Mouse (Mus musculus) heart, embryonic 14.5 days (tissue): ENCODE data around the gene Actr6. TPM values are rescaled to one million over a fixed set of nuclear protein-coding genes. Genes with fewer than 3 reads are reported as not detected.
"Not testable (repeated sequence)": the region's sequence is repeated elsewhere in the genome, so short reads cannot be mapped to it uniquely, and the experiment has no call there.

Experiments used
- ATAC-seq: fragments of 200-750 bp; cut with Nextera tagmentation; 2 replicates; pipeline ENCODE4 v1.8.0; 2017; ENCODE audit warnings: low read depth, moderate TSS enrichment; ENCODE audit not compliant: insufficient number of reproducible peaks, insufficient read depth, low FRiP score
- H3K27ac ChIP-seq, 2 experiments: fragments of 200-500 bp in 1 of 2; fragments of 300-500 bp in 1 of 2; sonication (generic) in 1 of 2; replicated peaks in 1 of 2; 2 replicates each; pipeline ENCODE4 v1.5.1; 2012 to 2014; ENCODE audit warnings: low read depth in 2 of 2, low read length in 2 of 2, control low read depth in 1 of 2, mild to moderate bottlenecking in 1 of 2, mixed read lengths in 1 of 2; ENCODE audit not compliant: control insufficient read depth in 1 of 2, insufficient read depth in 1 of 2
- H3K27me3 ChIP-seq: fragments of 300-500 bp; sonication (generic); 2 replicates; pipeline ENCODE4 v1.6.1; 2014; ENCODE audit warnings: mild to moderate bottlenecking, low read length, control low read depth; ENCODE audit not compliant: control insufficient read depth, insufficient read depth
- H3K36me3 ChIP-seq: fragments of 300-500 bp; sonication (generic); 2 replicates; pipeline ENCODE4 v1.6.1; 2014; ENCODE audit warnings: mild to moderate bottlenecking, control low read depth, low read length, mixed read lengths; ENCODE audit not compliant: control insufficient read depth, insufficient read depth
- H3K4me1 ChIP-seq, 2 experiments: fragments of 200-500 bp in 1 of 2; fragments of 300-500 bp in 1 of 2; sonication (generic) in 1 of 2; 2 replicates each; pipeline ENCODE4 v1.6.1; 2012 to 2014; ENCODE audit warnings: low read length in 2 of 2, control low read depth in 1 of 2, mixed read lengths in 1 of 2; ENCODE audit not compliant: control insufficient read depth in 2 of 2, insufficient read depth in 2 of 2
- H3K4me2 ChIP-seq: fragments of 300-500 bp; sonication (generic); 2 replicates; pipeline ENCODE4 v1.6.1; 2014; ENCODE audit warnings: mild to moderate bottlenecking, low read length
- H3K4me3 ChIP-seq, 2 experiments: fragments of 200-500 bp in 1 of 2; fragments of 300-500 bp in 1 of 2; sonication (generic) in 1 of 2; 2 replicates each; pipeline ENCODE4 v1.5.1; 2012 to 2014; ENCODE audit warnings: low read length in 2 of 2, mild to moderate bottlenecking in 2 of 2, control low read depth in 1 of 2, low read depth in 1 of 2, moderate library complexity in 1 of 2; ENCODE audit not compliant: control insufficient read depth in 1 of 2, insufficient read depth in 1 of 2
- H3K9ac ChIP-seq: fragments of 300-500 bp; sonication (generic); 2 replicates; pipeline ENCODE4 v1.6.1; 2014; ENCODE audit warnings: mild to moderate bottlenecking, low read length
- H3K9me3 ChIP-seq: fragments of 300-500 bp; sonication (generic); 2 replicates; pipeline ENCODE4 v1.6.1; 2016; ENCODE audit warnings: low read length, control low read depth; ENCODE audit not compliant: control insufficient read depth
- WGBS: fragments of 180-500 bp; shearing (Covaris S2); extraction: QIAGEN DNeasy Blood & Tissue Kit; methylation state at CpG from one replicate; pipeline ENCODE4 v1.1.7; 2014; 5-methylcytosine and 5-hydroxymethylcytosine counted together
- polyA plus RNA-seq: library from polyadenylated mRNA; unstranded; fragments of >200 nt; fragmentation: Nextera tagmentation; extraction: Ambion mirVana; gene quantifications from 2 replicates; pipeline ENCODE4 v1.2.1, GENCODE M21; 2014

Gene Actr6
- polyA plus RNA-seq, 1 experiment from 2014 or later, result 27.7 TPM

DNA sequence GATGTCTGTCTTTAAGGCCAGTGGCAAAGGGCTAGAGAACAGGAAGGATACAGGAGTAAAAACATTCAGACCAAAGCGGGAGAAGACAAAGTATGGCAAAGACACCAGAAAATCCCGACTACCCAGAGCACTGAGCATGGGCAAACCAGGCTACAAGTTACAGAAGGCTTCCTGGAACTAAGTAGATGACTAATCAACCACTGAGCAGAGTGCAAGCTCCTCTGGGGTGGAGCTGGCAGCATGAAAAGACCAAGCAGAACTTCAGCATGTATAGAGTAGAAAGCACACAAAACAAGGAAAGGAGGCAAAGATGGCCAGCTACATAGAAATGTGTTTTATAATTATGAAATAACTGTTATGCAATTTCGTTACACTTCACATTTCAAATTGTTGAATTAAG lies 51.6 kb downstream of the Actr6 start:
- Histone ChIP-seq H3K4me1 (peaks cover 0 to 7% of the 10 kb centered on the region in 2 experiments; a peak in 2 of 4 replicates), H3K36me3 (peaks cover 13% of the 10 kb centered on the region), H3K4me3 (no peak overlapping the region), H3K4me2 (no peak overlapping the region), H3K9me3 (no peaks in the 10 kb centered on the region), H3K9ac (no peak overlapping the region), H3K27ac (no peak overlapping the region), H3K27me3 (no peaks in the 10 kb centered on the region)
- ATAC-seq, result no peak
- WGBS, result 83% methylated on average over 3 of the region's 3 CpGs

DNA sequence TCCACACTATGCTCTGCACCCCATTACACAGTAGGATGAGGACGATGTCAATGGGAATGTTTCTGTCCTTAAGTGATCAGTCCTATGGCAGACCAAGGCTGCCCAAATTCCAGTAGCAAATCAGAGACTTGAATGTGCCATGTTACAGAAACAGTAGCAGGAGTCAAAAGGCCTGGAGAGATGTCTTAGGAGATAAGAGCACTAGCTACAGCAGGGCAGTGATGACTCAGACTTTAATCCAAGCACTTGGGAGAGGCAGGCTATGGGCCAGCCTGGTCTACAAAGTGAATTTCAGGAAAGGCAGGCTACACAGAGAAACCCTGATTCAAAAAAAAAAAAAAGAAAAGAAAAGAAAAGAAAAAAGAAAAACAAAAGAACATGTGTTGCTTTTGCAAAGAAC lies 52.6 kb downstream of the Actr6 start:
- Histone ChIP-seq H3K27me3 (no peaks in the 10 kb centered on the region), H3K4me3 (no peak overlapping the region), H3K27ac (no peak overlapping the region), H3K4me2 (no peak overlapping the region), H3K9me3 (no peaks in the 10 kb centered on the region), H3K9ac (no peak overlapping the region), H3K4me1 (no peaks in the 10 kb centered on the region), H3K36me3 (peaks cover 18% of the 10 kb centered on the region)
- no peak for ATAC-seq
- WGBS, result 88% methylated on average over 1 of the region's 1 CpGs

DNA sequence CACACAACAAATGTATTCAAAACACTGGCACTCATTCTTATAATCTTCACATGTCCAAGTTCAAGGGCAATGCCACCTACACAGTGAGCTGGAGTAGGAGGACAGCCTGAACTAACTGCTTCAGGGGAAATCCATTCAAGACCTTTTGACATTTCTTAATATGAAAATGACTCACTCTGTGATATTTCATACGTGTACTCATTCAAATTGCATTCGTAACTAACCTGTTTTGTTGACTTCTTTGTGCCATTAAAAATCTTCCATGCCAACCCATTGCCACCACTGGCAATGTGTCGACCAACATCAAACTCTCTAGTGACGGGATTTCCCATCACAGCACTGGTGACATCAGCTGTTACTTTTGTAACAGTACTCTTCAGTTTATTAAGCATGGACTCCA lies 54.0 kb downstream of the Actr6 start:
- 87% methylated on average over 4 of the region's 4 CpGs for WGBS
- no peak overlapping the region for H3K9ac ChIP-seq
- H3K27ac ChIP-seq, result no peak overlapping the region
- H3K9me3 ChIP-seq, result no peaks in the 10 kb centered on the region
- no peaks in the 10 kb centered on the region for H3K4me1 ChIP-seq
- H3K36me3 ChIP-seq, result peaks cover 18% of the 10 kb centered on the region
- no peak overlapping the region for H3K4me2 ChIP-seq
- H3K27me3 ChIP-seq, result no peaks in the 10 kb centered on the region
- no peak for ATAC-seq
- no peak overlapping the region for H3K4me3 ChIP-seq

DNA sequence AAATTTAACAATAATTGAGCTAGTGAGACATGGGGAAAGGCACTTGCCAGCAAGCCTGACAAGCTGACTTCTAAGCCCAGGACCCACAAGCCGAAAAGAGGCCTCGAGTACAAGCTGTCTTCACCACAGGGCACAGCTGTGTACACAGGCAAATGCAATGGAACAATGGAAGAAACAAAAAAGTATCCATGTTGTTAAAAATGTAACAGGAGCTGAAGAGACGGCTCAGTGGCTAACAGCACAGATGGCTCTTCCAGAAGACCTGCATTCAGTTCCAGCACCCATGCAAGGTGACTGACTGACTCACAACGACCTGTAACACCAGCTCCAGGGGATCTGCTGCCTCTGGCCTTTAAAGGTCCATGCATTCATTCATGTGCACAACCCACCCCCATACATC lies 55.5 kb downstream of the Actr6 start:
- ATAC-seq, result no peak
- Histone ChIP-seq H3K27me3 (no peaks in the 10 kb centered on the region), H3K4me1 (no peaks in the 10 kb centered on the region)

DNA sequence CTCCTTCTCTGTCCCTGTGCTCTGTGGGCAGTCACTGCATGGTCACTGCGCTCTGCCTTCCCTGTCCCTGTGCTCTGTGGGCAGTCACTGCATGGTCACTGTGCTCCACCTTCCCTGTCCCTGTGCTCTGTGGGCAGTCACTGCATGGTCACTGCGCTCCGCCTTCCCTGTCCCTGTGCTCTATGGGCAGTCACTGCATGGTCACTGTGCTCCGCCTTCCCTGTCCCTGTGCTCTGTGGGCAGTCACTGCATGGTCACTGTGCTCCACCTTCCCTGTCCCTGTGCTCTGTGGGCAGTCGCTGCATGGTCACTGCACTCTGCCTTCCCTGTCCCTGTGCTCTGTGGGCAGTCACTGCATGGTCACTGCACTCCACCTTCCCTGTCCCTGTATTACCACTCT lies 61.7 kb downstream of the Actr6 start:
- not testable (repeated sequence) for H3K9ac ChIP-seq, H3K4me1 ChIP-seq, H3K4me3 ChIP-seq, H3K27ac ChIP-seq, ATAC-seq, H3K27me3 ChIP-seq, H3K4me2 ChIP-seq, H3K9me3 ChIP-seq
- 96% methylated on average over 5 of the region's 5 CpGs for WGBS
- peaks cover 12% of the 10 kb centered on the region for H3K36me3 ChIP-seq

More for the DNA sequence above, 55.5 kb downstream of the Actr6 start:
- no peak overlapping the region for H3K4me3 ChIP-seq
- peaks cover 18% of the 10 kb centered on the region for H3K36me3 ChIP-seq
- H3K27ac ChIP-seq, result no peak overlapping the region
- WGBS, result 74% methylated on average over 4 of the region's 4 CpGs
- H3K4me2 ChIP-seq, result no peak overlapping the region
- no peaks in the 10 kb centered on the region for H3K9me3 ChIP-seq
- H3K9ac ChIP-seq, result no peak overlapping the region

DNA sequence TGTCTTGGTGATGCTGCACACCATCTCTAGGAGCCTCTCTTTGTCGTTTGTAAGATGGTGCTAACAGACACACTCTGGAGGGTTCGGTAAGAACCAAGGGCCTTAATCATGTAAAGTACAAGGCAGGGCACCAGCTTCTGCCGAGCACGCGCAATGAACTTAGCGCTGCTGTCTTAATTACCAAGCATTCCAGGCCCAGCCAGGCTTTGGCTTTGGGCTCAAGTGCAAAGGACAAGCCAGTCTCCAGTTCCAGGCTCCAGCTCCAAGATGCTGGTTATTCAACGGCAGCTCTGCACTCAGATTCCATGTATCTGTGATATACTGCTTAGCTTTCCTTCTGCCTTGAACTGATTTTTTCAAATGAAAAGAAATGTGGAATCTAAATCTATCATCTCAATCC lies 64.5 kb downstream of the Actr6 start:
- no peak for ATAC-seq
- H3K27ac ChIP-seq, result no peak overlapping the region
- no peak overlapping the region for H3K4me2 ChIP-seq
- WGBS, result 80% methylated on average over 7 of the region's 7 CpGs
- H3K9me3 ChIP-seq, result no peaks in the 10 kb centered on the region
- peaks cover 17% of the 10 kb centered on the region for H3K36me3 ChIP-seq
- H3K27me3 ChIP-seq, result no peaks in the 10 kb centered on the region
- no peaks in the 10 kb centered on the region for H3K4me1 ChIP-seq
- H3K9ac ChIP-seq, result no peak overlapping the region
- no peak overlapping the region for H3K4me3 ChIP-seq

DNA sequence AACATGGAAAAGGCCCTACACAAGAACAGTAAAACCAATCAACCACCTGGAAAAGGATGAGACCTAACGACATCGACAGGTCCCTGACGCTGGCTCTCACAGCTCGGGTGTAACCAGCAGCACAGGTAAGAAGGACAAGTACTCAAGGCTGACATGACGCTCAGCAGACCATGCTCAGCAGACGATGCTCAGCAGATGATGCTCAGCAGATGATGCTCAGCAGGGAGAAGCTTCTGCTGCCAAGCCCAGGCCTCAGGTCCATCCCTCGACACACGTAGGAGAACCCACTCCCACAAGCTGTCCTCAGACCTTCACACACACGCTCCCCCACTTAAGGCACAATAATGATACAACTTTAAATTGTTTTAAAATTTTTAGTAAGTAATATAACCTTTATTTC lies 66.4 kb downstream of the Actr6 start:
- H3K9me3 ChIP-seq, result no peaks in the 10 kb centered on the region
- H3K9ac ChIP-seq, result no peak overlapping the region
- no peak for ATAC-seq
- no peak overlapping the region for H3K4me2 ChIP-seq
- no peak overlapping the region for H3K4me3 ChIP-seq
- no peaks in the 10 kb centered on the region for H3K27me3 ChIP-seq
- H3K27ac ChIP-seq, result no peak overlapping the region
- H3K36me3 ChIP-seq, result peaks cover 31% of the 10 kb centered on the region
- WGBS, result 91% methylated on average over 9 of the region's 9 CpGs
- no peaks in the 10 kb centered on the region for H3K4me1 ChIP-seq

DNA sequence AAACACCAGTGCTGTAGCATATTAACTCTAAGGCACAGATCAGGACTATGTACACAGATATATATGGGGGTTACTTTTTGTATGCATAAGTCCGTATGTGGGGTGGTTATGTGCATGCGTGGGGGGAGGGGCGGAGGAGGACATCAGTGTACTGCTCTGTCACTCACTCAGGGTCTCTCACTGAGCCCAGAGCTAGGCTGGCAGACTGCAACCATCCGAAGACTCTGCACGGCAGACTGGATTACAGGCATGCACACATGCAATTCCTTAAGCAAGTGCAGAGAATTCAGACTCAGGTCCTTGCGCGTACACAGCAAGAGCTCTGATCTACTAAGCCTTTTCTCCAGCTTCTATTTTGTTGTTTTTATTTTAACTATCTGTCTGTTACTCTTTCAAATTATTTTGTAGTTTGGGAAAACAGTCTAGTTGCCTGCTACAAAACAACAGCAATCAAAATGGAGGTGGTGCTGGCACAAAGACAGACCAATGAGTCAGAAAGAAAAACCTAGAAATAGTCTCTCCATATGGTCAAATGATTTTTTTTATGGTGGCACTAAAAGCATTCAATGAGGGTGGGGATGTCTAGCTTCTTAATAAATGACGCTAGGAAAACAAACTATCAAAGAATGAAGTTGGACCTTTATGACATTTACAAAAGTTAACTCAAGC lies 67.0 kb downstream of the Actr6 start:
- no peaks in the 10 kb centered on the region for H3K27me3 ChIP-seq
- H3K9me3 ChIP-seq, result no peaks in the 10 kb centered on the region
- no peak overlapping the region for H3K9ac ChIP-seq
- no peak overlapping the region for H3K4me2 ChIP-seq
- H3K4me1 ChIP-seq, result no peaks in the 10 kb centered on the region
- 91% methylated on average over 8 of the region's 8 CpGs for WGBS
- peaks cover 31% of the 10 kb centered on the region for H3K36me3 ChIP-seq
- no peak overlapping the region for H3K27ac ChIP-seq
- no peak overlapping the region for H3K4me3 ChIP-seq
- no peak for ATAC-seq
